Mouse (Mus musculus) right cerebral cortex, postnatal 4 days (tissue): Measurements from ENCODE around the gene Nrarp.

Experiments
- DNase-seq: peaks from one replicate; pipeline ENCODE4 v3.0.0-alpha.2; 2022

Nrarp gene

DNA sequence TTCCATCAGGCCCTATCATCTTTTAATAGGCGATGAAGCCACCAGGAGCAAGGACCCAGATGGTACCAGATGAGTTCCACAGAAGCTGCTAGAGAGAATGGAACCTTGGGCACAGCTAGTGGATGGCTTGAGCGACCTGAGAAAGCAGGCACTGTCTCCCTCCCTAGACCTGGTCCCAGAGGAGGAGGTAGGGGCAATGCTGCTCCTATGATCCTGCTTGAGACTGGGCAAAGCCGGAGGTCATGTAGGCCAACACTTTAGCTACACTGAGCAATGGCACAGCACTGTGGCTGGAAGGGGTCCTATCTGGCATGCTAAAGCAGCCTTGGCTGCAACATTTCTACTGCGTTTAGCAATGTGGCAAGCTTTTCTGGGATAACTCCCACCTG lies 4.9 kb upstream of the Nrarp start:
- DNase-seq: no peak

DNA sequence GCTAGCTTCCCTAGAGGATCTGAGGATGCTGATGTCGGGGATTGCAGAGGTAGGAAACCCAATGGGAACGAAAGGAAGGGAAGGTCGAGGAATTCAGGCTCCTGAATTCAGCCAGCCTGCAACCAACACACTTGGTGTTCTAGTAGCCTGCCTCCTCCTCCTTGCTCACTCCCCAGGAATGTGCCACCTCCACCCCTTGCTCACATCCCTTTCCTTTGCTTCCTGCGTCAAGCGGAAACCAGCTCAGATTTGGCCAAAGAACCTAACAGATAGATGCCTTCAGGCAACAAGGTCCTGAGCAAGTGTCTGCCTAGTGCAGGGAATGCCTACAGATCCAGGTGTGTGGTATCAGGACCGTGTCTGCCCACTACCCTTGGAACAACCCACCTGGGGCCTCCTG lies 4.0 kb upstream of the Nrarp start:
- DNase-seq: no peak

DNA sequence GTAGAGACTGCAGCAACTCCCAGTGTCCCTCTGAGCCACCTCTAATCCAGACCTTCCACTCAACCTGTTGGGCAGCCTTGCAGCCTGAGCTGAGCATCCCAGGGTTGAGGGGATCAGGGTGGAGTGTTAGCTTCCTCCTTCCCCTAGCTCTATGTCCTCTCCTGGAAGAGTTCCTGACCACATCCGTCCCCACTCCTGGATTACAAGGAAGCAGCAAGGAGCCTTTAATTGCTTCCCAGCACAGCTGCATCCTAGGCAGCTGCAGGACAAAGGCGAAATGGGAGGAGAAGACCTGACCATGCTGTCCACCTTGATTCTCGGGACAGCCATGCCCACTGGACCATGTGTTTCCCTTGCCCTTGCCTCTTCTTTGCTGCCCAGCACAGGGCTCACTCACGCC lies 3.5 kb upstream of the Nrarp start:
- DNase-seq: no peak

DNA sequence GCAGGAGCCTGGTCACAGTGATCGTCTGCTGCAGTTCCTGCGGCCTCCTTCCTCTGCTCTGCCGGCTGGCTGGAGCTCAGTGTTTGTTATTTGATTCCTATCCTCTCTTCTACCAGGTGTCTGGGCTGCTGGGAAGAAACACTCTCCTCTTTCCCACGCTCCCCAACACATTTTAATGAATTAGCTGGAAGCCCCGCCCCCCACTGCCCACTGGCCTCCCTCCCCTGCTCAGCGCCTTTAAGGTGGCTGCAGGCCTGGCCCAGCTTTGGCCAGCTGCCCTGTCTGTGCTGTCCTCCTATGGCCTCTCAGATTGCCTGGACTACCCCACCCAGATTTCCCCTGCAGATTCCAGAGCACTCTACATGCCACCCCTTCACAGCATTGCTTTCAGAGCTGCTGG lies 2.9 kb upstream of the Nrarp start:
- DNase-seq: peak; percentile 79

DNA sequence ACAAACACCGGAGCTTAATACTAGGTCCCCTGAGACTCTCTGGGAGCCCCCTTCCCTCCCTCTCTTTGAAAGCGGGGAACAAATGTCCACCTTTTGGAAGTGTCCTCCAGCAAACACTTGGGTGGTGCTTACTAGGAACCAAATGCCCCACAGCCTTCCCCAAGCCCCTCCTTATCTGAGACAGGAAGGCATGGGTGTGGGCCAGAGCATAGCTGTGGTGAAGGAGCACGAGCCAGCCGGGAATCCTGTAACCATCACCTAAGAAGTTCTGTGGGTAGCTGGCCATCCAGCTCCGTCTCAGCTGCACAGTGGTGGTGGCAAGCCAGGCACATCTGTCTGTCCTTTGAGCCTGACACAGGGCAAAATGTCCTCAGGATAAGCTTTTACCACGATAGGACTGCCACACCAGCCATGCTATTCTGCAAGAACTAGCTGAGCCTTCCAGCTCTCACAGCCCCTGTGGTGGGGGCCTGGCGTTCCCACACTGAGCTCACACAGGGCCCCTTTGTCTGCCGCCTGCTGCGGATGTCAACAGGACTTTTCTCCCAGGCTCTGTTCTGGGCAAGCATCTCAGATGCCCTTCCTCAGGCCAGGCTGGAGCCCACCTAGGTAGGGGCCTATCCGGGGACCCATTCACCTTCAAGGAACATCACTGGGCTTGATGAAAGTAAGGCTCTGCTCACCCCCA lies 2.1 kb upstream of the Nrarp start:
- no peak for DNase-seq

DNA sequence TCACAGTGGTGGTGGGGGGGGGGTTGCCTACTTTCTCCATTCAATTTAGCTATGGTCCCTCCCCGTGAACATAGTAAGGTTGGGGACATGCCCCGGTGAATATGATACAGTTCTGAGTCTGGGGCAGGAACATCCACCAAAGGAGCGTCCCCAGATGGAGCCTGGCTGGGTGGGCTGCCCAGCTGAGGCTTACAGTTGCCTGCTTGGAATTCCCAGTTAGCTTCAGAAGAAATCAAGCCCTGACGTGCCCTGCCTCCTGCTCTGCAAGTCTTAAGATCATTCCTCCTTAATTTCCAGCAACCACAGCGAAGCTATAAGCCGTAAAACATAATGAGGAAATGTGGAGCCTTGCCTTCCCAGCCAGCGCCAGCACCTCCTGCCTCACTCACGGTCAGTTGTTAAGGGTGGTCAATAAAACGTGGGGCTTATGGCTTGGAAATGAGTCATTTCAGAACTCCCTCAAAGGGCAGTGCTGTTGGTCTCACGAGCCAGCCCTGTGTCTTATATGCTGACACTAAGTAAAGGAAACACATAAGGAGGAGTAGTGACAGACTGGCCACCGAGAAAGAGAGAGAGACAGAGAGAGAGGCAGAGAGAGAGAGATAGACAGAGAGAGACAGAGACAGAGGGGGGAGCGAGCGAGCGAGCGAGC lies 866 bp upstream of the Nrarp start:
- DNase-seq: no peak

DNA sequence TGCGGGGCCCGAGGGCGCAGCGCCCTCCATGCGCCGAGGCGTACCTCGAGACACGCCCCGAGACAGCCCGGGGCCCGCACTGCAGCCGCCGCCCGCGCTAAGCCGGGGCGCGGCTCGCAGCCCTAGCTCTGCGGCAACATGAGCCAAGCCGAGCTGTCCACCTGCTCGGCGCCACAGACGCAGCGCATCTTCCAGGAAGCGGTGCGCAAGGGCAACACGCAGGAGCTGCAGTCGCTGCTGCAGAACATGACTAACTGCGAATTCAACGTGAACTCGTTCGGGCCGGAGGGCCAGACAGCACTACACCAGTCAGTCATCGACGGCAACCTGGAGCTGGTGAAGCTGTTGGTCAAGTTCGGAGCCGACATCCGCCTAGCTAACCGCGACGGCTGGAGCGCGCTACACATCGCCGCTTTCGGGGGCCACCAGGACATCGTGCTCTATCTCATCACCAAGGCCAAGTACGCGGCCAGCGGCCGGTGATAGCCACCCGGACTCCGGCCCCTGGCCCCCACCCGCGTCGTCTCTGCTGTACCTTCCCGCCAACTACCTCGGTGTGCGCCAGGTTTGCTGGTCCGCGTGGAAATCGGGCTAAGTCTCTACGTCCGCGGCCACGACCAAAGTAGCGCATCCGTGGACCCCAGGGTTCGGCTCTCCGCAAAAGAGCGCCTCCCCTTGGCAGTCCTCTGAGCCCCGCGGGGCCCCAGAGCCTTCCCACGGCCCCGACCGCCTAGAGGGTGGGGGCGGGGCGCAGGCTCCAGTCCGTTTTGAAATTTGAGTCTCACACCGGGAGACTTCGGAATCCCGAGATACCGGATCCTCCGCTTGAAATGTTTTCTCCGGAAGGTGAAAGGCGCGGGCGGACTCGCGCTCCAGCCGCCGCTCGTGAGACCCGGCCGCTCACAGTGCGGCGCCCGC lies 674 bp downstream of the Nrarp start:
- DNase-seq: peak; percentile 51

DNA sequence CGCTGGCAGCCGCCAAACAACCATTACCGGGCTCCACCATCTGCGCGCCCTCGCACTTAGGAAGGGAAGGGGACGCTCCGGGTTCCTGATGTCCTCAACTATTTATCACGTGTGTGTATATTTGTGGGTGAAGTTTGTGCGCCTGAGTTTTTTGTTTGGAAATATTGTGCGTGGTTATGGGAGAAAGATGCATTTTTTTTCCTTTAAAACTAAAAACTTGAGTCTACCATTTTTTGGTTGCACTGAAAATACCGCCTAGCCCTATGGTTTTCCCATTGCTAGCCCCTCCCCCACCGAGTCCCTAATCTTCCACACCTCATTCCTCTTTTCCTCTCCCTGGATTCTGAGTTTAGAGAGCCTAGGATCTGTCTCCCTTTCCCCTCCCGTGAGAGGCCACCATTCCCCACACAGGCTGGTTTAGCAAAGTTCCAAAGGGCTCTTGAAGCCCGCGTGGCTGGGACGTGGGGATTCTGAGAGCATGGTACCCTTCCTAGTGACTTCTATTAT lies 1.4 kb downstream of the Nrarp start:
- DNase-seq: no peak

DNA sequence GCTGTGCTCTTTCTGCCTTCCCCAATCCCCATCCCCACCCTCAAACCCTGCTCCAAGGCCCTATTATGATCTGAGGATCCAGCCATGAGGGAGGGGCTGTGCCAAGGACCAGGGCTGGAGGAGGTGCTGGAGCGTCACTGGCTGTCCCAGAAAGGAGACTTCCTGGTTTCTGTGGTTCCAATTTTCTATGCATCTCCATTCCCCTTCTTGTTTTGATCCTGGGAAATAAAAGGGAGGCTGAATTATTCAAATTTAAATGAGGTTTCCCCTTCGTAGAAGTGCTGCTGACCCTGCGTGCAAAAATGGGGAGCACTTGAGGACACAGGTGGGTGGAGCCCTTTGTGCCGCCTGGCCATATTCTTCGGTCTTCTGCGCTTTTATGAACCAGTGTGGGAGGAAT lies 2.1 kb downstream of the Nrarp start:
- no peak for DNase-seq

DNA sequence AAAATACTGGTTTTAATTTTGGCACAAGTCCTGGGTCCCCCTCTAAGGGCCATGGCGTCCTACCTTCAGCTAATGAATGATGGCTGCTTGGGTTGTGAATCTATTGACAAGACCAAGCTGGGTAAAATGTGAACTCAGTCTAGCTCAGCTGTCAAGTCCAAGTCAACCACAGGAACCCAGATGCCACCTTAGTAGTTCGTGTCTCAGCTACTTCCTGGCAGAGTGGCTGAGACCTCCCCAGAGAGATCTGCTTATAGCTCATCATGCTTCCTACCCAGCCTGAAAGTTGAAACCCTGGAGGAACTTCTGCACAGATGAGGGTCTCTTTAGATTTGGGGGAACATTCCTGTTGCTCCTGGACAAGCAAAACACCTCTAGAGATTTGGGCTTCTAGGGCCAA lies 2.8 kb downstream of the Nrarp start:
- no peak for DNase-seq

DNA sequence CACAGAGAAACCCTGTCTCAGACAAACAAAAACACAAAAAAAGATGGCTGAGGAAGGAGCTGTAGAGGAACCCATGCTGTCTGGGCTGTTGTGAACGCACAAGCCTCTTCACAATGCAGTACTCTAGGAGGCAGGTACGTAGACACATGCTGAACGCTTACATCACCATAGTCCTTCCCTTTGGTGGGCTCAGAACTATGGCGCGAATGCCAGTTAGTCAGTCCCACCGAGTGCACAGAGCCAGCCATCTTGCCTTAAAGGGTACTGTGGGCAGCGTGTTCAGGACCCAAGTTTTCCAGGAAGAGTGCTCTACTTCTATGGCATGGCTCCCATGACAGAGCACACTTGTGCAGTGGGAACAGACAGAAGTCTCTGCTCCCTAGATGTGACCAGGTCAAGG lies 3.9 kb downstream of the Nrarp start:
- no peak for DNase-seq

DNA sequence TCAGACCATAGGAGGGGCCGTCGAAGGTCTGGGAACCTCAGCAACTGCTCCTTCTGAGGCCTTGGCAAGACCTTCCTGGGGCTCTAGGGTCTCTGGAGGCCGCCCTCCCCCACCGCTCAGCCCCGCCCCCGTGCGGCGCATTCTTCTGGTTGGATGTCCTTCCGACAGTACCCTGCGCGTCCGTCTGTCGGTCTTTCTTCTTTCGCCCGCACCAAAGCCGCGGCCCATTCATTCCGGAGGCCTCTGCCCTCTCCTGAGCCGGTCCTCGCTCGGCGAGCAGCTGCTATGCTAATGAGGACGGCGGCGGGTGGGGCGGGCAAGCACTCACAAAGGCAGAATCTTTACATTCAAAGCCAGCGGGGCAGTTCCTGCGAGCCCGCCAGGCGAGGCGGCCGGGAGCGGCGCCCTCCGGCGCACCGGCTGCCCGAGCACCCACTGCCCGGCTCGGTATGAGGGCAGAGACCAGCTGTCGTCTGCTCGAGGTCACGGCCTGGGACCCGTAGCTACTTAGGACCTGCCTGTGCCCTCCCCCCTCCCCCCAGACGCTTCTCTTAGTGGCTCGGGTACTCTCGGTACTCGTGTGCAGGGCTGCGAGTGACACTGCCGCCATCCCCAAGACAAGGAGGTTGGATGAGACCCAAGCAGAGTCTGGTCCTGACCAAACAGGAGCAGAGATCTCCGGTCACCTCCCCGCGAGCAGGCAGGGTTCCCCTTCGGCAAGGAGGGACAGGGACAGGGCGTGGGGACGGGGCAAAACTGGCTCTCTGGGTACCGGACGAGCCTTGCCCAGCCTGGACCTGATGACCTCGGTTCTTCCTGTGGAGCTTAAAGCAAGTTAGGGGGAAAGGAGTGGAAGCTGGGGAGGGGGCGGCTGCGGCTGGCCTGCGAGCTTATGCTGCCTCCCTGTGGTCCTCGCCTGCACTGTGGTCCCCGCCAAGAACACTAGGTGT lies 5.3 kb downstream of the Nrarp start:
- DNase-seq: peak; percentile 75

DNA sequence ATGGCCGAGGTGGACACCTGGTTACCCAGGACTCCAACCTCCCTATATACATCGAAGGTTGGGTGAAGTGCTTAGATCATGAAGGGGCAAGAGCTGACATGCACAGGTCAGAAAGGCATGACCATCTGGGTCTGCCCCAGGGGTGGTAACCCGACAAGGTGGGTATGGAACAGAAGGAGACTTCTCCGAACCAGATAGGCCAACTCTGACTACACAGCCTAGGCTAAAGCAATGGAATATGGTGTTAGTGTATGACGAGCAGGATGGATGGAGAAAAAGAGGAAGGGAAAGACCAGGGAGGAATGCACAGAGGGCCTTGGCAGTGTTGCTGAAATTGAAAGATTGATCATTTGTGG lies 6.0 kb downstream of the Nrarp start:
- DNase-seq: no peak

DNA sequence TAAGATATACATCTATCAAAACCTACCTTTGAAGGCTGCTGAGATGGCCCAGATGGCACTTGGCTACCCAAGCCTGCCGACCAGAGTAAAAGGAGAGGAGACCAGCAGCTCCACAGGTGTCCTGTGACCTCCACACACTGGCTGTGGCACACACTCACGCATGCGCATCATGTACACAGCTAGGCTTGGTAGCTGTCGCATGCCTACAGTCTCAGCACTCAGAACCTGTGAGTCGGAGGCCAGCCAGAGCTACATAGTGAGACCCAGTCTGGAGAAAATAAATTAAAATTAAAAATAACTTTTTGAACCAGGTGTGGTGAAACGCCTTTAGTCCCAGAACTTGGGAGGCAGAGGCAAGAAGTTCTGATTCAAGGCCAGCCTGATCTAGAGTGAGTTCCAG lies 7.3 kb downstream of the Nrarp start:
- DNase-seq: no peak

DNA sequence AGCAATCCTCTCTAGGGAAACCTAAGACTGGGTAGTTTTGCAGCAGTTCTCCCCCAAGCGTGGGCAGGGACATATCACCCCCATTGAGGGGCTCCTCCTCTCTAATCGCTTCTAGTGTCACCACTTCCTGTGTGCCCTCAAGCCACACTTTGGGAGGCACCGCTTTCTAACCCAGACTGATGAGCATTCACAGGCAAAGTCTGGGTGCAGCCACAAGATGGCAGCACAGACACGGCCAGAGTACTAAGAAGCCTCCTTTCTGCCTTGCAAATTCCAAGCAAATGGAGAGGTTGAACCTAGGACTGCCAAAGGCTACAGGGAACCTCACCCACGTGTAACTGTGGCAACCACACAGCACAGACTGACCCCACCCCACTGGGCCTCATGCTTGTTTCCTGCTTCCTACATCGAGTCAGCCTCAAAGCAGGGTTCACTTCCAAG lies 12.8 kb downstream of the Nrarp start:
- peak; percentile 76 for DNase-seq

DNA sequence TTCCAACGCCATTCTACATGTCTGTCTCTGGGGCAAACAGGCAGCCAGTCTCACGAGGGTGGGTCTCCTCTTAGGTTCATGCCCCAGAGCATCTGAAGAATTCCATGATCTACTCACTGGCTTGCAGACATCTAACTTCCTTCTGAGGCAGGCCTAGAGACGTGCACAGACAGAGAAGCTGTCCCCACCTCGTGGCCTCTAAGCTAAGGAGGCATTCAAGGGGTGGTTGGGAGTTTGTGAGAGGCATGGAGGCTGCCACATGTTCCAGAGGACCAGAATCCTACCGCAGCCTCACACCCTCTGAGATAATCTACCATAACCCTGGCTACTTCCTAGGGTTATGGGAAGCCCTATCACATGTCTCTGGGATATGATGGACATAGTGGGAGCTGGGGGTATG lies 13.4 kb downstream of the Nrarp start:
- DNase-seq: no peak

DNA sequence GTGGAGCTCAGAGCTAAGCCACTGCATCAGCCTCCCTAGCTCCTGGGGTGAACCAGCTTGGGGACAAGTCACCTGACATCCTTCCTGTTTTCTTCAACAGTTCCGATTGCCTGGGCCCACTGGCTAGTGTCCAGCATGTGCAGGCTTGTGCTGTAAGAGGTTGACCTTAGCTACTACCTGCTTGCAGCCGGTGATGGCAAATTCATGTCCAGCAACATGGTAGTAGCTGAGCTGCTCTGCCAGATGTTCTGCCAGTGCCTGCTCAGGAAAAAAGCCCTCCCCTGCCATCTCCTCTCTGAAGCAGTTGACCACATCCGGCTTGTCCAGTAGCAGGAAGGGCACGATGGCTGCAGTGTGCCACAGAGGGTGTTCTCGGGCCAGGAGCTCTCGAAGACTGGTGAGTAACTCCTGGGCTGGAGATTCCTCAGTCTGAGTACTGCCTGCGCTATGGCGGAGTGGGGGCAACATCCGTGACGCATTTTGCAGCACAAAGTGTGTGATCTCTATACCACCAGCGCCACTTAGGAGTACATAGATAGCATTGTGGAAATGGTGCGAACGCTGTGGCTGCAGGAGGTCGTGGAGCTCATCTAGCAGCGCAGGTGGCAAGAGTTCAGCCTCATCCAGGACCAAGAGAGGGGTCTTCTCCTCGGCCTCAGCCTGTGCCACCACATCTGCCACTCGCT lies 14.1 kb downstream of the Nrarp start:
- no peak for DNase-seq

DNA sequence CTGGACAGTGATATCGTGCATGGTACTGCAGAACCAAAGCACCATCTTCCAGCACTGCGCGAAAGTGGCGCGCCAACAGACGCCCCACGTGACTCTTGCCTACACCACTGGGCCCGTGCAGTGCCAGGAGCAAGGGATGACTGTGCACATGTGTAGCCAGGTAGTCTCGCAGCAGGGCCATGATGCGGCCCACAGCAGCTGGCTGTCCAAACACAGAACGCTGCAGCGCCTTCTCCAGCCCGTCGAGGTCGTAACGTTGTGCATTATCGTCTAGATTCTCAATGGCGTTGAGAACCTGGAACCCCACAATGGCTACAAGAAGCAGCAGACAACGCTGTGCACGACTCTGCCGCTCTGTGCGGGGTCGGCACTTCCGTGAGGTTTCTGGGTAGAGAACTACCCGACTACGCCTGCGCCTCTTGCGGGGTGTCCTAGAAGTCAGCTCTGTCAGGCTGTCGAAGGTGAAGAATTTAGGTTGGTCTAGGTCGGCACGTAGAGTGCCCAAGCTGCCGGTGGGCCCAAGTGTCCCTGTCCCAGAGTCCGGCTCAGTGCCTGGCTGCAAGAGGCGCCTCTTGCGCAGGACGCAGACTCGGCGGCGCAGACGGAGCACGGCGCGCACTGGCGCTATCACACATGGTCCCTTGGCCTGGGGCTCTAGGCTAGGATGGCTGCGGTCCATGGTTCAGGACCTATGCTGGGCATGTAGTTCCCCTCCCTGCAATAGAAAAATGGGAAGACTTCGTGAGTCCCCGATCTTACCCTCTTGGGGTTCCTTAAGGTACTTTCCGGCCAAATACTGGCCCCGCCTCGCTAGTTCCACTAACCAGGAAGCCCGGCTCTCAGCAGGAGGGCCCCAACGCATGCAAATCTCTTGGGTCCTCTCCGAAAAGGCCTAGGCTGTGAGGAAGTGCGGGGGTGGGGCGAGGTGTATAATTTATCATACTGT lies 14.9 kb downstream of the Nrarp start:
- DNase-seq: no peak

DNA sequence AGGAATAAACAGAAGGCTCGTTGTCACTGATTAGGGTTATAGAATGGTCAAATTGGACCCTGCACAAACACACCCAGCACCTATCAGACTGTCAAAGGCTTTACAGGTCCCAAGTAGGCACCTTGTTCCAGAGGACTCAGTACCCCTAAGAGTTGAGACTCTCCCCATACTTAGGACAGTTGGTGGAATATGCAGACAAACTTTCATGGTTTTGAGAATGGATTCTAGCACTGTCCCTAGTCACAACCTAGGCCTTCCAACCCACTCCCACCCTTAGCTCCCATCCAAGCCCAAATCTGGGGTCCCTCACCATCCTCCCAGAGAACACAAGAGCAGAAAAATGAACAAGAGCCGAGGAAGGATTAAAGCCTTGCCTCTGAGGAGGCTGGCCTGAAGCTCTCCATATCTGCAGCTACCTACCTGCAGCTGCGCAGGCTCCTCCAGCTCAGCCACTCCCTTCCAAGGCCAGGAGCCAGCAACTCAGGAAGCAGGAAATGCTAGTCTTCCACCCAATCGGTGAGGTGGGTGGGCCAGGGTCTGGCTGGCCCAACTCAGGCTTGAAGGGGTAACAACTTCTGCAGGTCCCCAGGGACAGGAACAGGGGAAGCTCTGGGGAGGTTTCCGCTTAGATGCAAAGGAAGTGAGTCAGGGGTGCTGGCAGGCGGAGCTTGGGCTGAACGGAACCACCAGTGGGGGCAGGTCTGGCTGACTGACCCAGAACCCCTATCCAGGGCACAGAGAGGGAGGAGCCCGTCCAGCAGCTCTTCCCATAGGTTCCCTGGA lies 15.8 kb downstream of the Nrarp start, which contains the start of gene Tor4a:
Gene Tor4a (minus strand): TSS at position 715 of the 783 bp plus-strand sequence.
- DNase-seq: no peak

DNA sequence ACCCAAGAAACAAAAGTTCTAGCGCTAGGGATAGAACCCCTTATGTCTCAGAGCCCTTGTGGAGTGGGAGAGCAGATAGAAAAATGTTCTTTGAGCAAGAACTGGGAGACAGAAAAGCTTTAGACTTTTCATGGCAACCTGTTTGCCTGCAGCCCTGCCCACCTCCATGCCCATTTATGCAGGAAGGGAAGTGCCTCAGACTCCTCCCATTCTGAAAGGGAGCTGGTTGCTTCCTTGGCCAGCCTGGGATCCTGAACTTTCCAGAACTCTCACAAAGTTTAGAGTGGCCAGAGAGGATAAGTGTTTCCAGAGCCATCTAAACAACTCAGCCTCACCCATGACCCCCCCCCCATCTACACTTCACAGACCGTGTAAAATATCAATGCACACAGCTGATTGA lies 16.6 kb downstream of the Nrarp start:
- DNase-seq: no peak
